Mouse (Mus musculus) kidney, postnatal 25 days (tissue): ENCODE data around the gene Dus3l.

ENCODE experiments used
- DNase-seq, 2 experiments: peaks; one replicate each; pipeline ENCODE4 v3.0.0; 2021; ENCODE audit warnings: mixed read lengths in 2 of 2

The Dus3l gene

GRCm38 (mm10) chr17:56754271-56755185 lies 10.0 kb upstream of the Dus3l start:
- DNase-seq, result peak; percentile 31 to 71

- DNase-seq, result peak; percentile 52 to 74
Observed at GRCm38 (mm10) chr17:56756703-56757399, 7.7 kb upstream of the Dus3l start.

- peak; percentile 95 to 96 for DNase-seq
Observed at GRCm38 (mm10) chr17:56757416-56758123, 7.0 kb upstream of the Dus3l start, which contains the start of gene Nrtn. TSS of gene Nrtn (minus strand) at chr17:56757530.

- peak; percentile 83 to 88 for DNase-seq
Observed at GRCm38 (mm10) chr17:56758132-56758531, 6.4 kb upstream of the Dus3l start.

- DNase-seq, result peak in 1 of 2 experiments; percentile 46
Observed at GRCm38 (mm10) chr17:56759261-56759660, 5.3 kb upstream of the Dus3l start.

- no peak for DNase-seq
Observed at GRCm38 (mm10) chr17:56761077-56761476, 3.5 kb upstream of the Dus3l start.

GRCm38 (mm10) chr17:56761991-56762410 lies 2.6 kb upstream of the Dus3l start:
- peak; percentile 93 to 95 for DNase-seq

GRCm38 (mm10) chr17:56762769-56763731 lies 1.5 kb upstream of the Dus3l start:
- DNase-seq, result peak; percentile 63 to 71

- DNase-seq, result peak in 1 of 2 experiments; percentile 33
Observed at GRCm38 (mm10) chr17:56763741-56764250, 761 bp upstream of the Dus3l start.

GRCm38 (mm10) chr17:56765431-56765830 lies 874 bp downstream of the Dus3l start:
- DNase-seq, result no peak

GRCm38 (mm10) chr17:56766631-56767405 lies 2.3 kb downstream of the Dus3l start:
- peak in 1 of 2 experiments; percentile 36 for DNase-seq

- no peak for DNase-seq
Observed at GRCm38 (mm10) chr17:56767531-56768135, 3.1 kb downstream of the Dus3l start.

GRCm38 (mm10) chr17:56768941-56769340 lies 4.4 kb downstream of the Dus3l start:
- no peak for DNase-seq

GRCm38 (mm10) chr17:56769950-56770349 lies 5.4 kb downstream of the Dus3l start, which contains the start of gene Prr22:
TSS of gene Prr22 (plus strand) at chr17:56770250.
- no peak for DNase-seq

- peak in 1 of 2 experiments; percentile 32 for DNase-seq
Observed at GRCm38 (mm10) chr17:56777568-56777967, 13.0 kb downstream of the Dus3l start.

- no peak for DNase-seq
Observed at GRCm38 (mm10) chr17:56778779-56779362, 14.3 kb downstream of the Dus3l start.

- peak; percentile 72 to 80 for DNase-seq
Observed at GRCm38 (mm10) chr17:56780291-56780978, 15.9 kb downstream of the Dus3l start.

- peak in 1 of 2 experiments; percentile 22 for DNase-seq
Observed at GRCm38 (mm10) chr17:56788886-56789285, 24.3 kb downstream of the Dus3l start.

GRCm38 (mm10) chr17:56789286-56789685 lies 24.7 kb downstream of the Dus3l start:
- no peak for DNase-seq
